Mouse (Mus musculus) megakaryocyte, adult 5-6 weeks (primary cell): ENCODE results near the gene Fam24b. TPM values are rescaled to one million over a fixed set of nuclear protein-coding genes. Genes with fewer than 3 reads are reported as not detected.

Experiments
- ATAC-seq: 2 replicates; pipeline ENCODE4 v1.8.0; 2016; ENCODE audit warnings: mild to moderate bottlenecking, inconsistent platforms; ENCODE audit not compliant: poor library complexity, severe bottlenecking
- total RNA-seq, 2 experiments: library from RNA; stranded (forward) in 1 of 2; stranded (reverse) in 1 of 2; fragments of 153-499, 151-499 nt in 1 of 2; fragments of 221-1000, 200-1000 nt in 1 of 2; gene quantifications; 2 replicates each; pipeline versions ENCODE4 v1.2.3 to v1.2.4; 2015 to 2017

Fam24b gene
- total RNA-seq (2015) (not detected in 2 replicates), total RNA-seq (2017) (not detected in 2 replicates)

DNA sequence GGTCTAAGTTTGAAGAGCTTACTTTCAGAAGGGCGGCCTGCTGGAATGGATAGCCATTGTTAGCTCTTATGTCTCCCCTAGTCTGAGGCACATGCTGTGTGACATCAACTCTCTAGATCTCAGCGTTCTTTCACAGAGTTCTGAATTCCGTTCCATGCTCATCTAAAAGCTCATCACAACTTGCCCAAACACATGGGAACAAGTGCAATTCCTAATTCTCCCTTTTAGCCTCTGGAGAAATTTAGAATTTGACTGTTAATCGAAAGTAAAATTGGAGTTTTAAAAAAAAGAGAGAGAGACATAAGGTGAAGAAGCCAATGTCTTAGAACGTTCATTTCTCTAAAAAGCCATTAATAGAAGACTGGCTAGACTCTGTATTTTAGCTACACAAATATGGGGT, at the start of gene Fam24b:
TSS of gene Fam24b (minus strand) at position 101 of the 400 bp plus-strand sequence.
- no peak for ATAC-seq

GRCm38 (mm10) chr7:131371880-131372651, 42.8 kb upstream of the Fam24b start:
- peak; percentile 24 for ATAC-seq

- no peak for ATAC-seq
These were observed 42.1 kb upstream of the Fam24b start for GRCm38 (mm10) chr7:131371470-131371860.

- peak; percentile 93 for ATAC-seq
These were observed 41.5 kb upstream of the Fam24b start, which contains the start of gene Pstk for GRCm38 (mm10) chr7:131370648-131371469. TSS of gene Pstk (plus strand) at chr7:131371141.

GRCm38 (mm10) chr7:131364131-131364530, 34.8 kb upstream of the Fam24b start:
- ATAC-seq = no peak

GRCm38 (mm10) chr7:131362615-131363300, 33.4 kb upstream of the Fam24b start, which contains the start of gene 2310057M21Rik:
TSS of gene 2310057M21Rik (minus strand) at chr7:131362759.
- ATAC-seq = peak; percentile 91

DNA sequence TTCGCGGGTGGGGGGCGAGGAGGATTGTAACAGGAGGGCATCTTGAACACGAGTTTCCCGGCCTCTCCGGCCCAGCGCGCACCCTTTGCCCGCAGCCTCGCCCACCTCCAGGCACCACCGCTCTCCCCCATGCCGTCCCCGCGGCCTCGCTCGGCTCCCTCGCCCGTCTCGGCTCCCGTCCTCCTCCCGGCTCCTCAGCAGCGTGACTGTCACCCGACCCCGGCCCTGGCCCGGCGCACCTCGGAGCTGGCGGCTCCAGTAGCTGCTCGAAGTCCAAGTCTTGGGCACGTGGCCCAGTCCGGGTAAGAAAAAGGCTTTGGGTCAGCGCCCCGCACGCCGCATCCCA, 32.9 kb upstream of the Fam24b start:
- peak; percentile 62 for ATAC-seq

- ATAC-seq = peak; percentile 81
These were observed 26.8 kb upstream of the Fam24b start for GRCm38 (mm10) chr7:131356105-131356504.

DNA sequence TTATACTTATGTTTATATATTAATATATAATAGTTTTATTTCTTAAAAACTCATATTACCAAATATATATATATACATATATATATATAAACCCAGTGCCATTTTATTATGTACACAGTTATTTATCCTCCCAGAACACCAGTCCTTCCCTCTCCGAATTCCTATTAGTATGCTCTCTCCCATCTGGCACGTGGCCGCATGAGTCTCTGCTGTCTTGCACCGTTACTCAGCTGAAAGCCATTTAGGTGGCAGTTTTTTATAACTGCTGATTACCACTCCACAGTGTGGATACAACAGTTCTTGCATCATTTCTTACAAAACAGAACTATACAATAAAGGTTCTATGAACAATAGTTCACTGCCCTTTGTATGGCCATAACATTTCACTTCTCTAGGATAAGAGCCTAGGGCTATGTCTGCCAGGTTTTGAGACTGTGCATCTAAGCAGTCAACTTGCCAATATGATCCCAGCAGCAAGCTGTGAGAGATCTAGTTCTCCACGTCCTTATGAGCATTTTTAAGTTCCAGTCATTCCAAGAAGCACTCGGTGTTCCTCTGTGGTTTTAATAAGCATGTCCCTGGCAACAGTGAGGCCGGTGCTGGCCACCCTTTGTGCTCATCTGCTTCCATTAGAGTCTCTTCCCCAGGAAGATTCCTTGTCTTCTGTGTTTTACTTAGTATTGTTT, 16.7 kb upstream of the Fam24b start:
- ATAC-seq = no peak

GRCm38 (mm10) chr7:131337502-131338068, 8.3 kb upstream of the Fam24b start:
- no peak for ATAC-seq

GRCm38 (mm10) chr7:131333564-131333963, 4.2 kb upstream of the Fam24b start, which contains the start of gene Fam24a:
TSS of gene Fam24a (plus strand) at chr7:131333864.
- no peak for ATAC-seq

DNA sequence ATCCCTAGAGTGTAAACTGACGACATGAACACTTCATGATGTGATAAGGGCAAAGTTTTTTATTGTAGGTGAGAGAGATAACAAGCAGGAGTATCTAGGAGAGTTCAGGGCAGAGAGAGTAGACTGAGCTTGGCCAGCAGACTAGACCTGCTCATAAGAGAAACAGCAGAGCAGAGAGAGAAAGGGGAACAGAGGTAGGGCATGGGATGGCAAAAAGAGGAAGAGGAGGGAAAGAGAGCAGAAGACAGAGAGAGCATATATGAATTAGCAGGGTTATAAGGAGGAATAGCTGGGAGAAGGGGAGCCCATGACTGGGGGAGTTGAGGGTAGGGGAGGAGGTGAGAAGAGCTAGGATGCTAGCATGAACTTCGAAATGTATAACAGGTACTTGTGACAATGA, 2.4 kb upstream of the Fam24b start:
- ATAC-seq = peak; percentile 63

- no peak for ATAC-seq
These were observed 2.3 kb downstream of the Fam24b start for GRCm38 (mm10) chr7:131327054-131327453.

DNA sequence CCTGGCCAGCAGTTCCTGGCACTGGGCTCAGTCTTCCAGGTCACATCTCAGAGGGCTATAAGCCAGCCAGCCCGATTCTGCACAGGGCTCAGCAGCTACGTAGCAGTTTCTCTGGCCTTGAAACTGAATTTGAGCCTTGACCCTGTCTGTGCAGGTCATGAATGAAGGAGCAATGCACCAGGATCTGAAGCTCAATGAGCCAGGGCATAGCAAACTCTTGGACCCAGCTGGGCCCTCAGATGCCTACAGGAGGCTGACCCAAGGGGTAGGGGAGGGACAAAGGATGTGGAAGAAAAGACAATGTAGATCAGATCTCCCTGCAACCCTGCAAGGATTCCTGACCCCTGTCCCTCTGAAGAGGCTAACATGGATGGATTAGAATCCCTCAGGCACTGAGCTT, 7.1 kb downstream of the Fam24b start, which contains the start of gene Cuzd1:
TSS of gene Cuzd1 (minus strand) at position 101 of the 400 bp plus-strand sequence.
- ATAC-seq = no peak

- no peak for ATAC-seq
These were observed 11.0 kb downstream of the Fam24b start for GRCm38 (mm10) chr7:131318340-131318739.

DNA sequence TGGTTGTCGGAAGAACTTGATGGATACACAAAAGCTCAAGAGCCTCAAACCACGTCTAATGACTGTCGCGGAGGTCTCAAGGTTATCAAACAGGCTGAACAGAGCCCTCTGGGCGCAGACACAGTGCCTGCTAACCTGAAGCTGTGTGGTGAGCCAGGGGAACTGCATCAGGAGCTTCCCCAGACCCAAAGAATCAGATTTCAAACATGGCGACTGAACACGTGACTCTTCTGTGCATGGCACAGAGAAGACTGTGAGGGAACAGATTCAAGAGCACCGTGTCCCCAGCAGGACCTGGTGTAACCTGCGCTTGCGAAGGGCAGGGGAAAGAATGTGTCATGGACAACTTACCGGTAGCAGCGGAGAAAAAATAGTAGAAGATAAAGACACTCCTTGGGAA, 11.7 kb downstream of the Fam24b start:
- ATAC-seq = no peak

DNA sequence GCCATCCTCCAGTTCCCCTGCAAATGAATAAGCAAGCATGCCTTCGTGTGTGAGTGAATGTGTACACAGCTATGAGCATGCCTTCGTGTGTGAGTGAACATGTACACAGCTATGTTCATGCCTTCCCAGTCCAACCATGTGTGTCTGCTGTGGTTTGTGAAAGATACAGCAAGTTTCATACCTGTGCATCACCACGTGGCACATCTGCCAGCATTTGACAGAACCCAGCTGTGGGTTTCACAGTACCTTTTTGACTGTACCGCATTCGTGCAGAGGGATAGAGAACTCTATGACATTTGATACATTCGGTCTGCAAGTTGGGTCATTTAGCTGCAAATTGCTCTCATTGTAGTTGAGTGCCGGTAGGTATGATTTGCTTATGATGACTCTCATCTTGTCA, 14.8 kb downstream of the Fam24b start:
- no peak for ATAC-seq

- ATAC-seq = no peak
These were observed 22.6 kb downstream of the Fam24b start for GRCm38 (mm10) chr7:131306733-131307132.

DNA sequence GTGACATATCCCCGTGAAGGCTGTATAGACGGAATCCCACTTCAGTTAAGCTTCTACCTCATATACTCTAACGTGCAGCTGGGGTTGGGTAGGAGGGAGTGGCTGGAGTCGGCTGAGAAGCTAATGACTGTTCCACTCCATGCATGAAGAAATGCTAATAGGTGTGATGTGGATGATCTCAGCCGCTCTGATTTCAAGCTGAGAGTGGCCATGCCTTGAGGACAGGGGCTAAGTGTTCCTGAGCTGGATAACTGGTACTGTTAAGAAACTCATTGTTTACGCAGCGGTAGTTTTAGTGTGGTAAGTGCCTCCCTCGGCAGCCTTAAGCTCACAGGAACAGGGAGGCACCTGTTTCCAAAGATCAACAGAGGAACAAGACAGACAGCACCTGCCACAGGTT, 26.0 kb downstream of the Fam24b start:
- ATAC-seq = no peak

- ATAC-seq = no peak
These were observed 32.2 kb downstream of the Fam24b start for GRCm38 (mm10) chr7:131297151-131297550.
